Mouse (Mus musculus) c-Kit-positive CD71-negative TER-119-negative erythroid progenitor cells, embryonic 14.5 days (primary cell): ENCODE measurements around the gene Gale.
A peak's percentile ranks its signal among the peaks of the same experiment; 100 is the strongest.
"Not testable (repeated sequence)": the region's sequence is repeated elsewhere in the genome, so short reads cannot be mapped to it uniquely, and the experiment has no call there.

Source experiments
- DNase-seq: peaks from one replicate; pipeline ENCODE4 v3.0.0-alpha.2; 2013; ENCODE audit warnings: low read depth

Gene Gale

GRCm38 (mm10) chr4:135963457-135964193 lies at the start of gene Gale:
Gale (plus strand) TSS chr4:135963727.
- DNase-seq, result peak; percentile 97

- DNase-seq, result no peak
Observed at GRCm38 (mm10) chr4:135918635-135919279, 44.8 kb upstream of the Gale start.

- DNase-seq, result no peak
Observed at GRCm38 (mm10) chr4:135919280-135919639, 44.3 kb upstream of the Gale start.

GRCm38 (mm10) chr4:135920304-135921241 lies 43.0 kb upstream of the Gale start, which contains the start of gene Fuca1:
Fuca1 (plus strand) TSS chr4:135920735.
- peak; percentile 97 for DNase-seq

GRCm38 (mm10) chr4:135921257-135922120 lies 42.0 kb upstream of the Gale start:
- no peak for DNase-seq

GRCm38 (mm10) chr4:135922190-135922589 lies 41.3 kb upstream of the Gale start:
- DNase-seq, result no peak

- no peak for DNase-seq
Observed at GRCm38 (mm10) chr4:135924418-135924817, 39.1 kb upstream of the Gale start.

- DNase-seq, result no peak
Observed at GRCm38 (mm10) chr4:135925341-135925740, 38.2 kb upstream of the Gale start.

- DNase-seq, result no peak
Observed at GRCm38 (mm10) chr4:135926195-135926808, 37.2 kb upstream of the Gale start.

- DNase-seq, result no peak
Observed at GRCm38 (mm10) chr4:135926861-135927260, 36.7 kb upstream of the Gale start.

GRCm38 (mm10) chr4:135928376-135928775 lies 35.2 kb upstream of the Gale start:
- no peak for DNase-seq

- no peak for DNase-seq
Observed at GRCm38 (mm10) chr4:135929405-135929804, 34.1 kb upstream of the Gale start.

- DNase-seq, result no peak
Observed at GRCm38 (mm10) chr4:135929828-135930227, 33.7 kb upstream of the Gale start.

- DNase-seq, result no peak
Observed at GRCm38 (mm10) chr4:135930239-135930638, 33.3 kb upstream of the Gale start.

- DNase-seq, result no peak
Observed at GRCm38 (mm10) chr4:135931832-135932231, 31.7 kb upstream of the Gale start.

GRCm38 (mm10) chr4:135934708-135935500 lies 28.6 kb upstream of the Gale start:
- DNase-seq, result no peak

- DNase-seq, result no peak
Observed at GRCm38 (mm10) chr4:135935502-135935901, 28.0 kb upstream of the Gale start.

- no peak for DNase-seq
Observed at GRCm38 (mm10) chr4:135938858-135939257, 24.7 kb upstream of the Gale start.

GRCm38 (mm10) chr4:135941026-135941425 lies 22.5 kb upstream of the Gale start:
- DNase-seq, result not testable (repeated sequence)

- peak; percentile 52 for DNase-seq
Observed at GRCm38 (mm10) chr4:135942193-135942592, 21.3 kb upstream of the Gale start.
